Mouse (Mus musculus) thymus, adult 2 months (tissue): ENCODE results near the gene Socs2. TPM values are rescaled to one million over a fixed set of nuclear protein-coding genes. Genes with fewer than 3 reads are reported as not detected.

ENCODE experiments used
- DNase-seq: peaks from one replicate; pipeline ENCODE4 v3.0.0; 2021
- H3K27ac ChIP-seq: fragments of 200-500 bp; 2 replicates; pipeline ENCODE4 v1.5.1; 2012; ENCODE audit warnings: low read length, control low read depth; ENCODE audit not compliant: control insufficient read depth, insufficient read depth
- H3K27me3 ChIP-seq: fragments of 200-500 bp; 2 replicates; pipeline ENCODE4 v1.6.1; 2012; ENCODE audit warnings: mild to moderate bottlenecking, low read length, moderate library complexity, mixed read lengths; ENCODE audit not compliant: control insufficient read depth, insufficient read depth
- H3K36me3 ChIP-seq: fragments of 200-500 bp; 2 replicates; pipeline ENCODE4 v1.6.1; 2012; ENCODE audit warnings: mild to moderate bottlenecking, low read length, moderate library complexity; ENCODE audit not compliant: control insufficient read depth, insufficient read depth
- H3K4me1 ChIP-seq: fragments of 200-500 bp; replicated peaks from 2 replicates; pipeline ENCODE4 v1.6.1; 2012; ENCODE audit warnings: low read length; ENCODE audit not compliant: control insufficient read depth, insufficient read depth
- H3K4me3 ChIP-seq: fragments of 200-500 bp; 2 replicates; pipeline ENCODE4 v1.5.1; 2012; ENCODE audit warnings: mild to moderate bottlenecking, low read length, control low read depth, moderate library complexity; ENCODE audit not compliant: control insufficient read depth, insufficient read depth
- CTCF ChIP-seq: fragments of 200-500 bp; IDR thresholded peaks from 2 replicates; pipeline ENCODE4 v1.5.1; 2012; ENCODE audit warnings: mild to moderate bottlenecking, control low read depth, low read length, moderate library complexity, borderline replicate concordance; ENCODE audit not compliant: control insufficient read depth, poor library complexity, insufficient read depth; ENCODE audit errors: extremely low read depth
- POLR2A ChIP-seq: fragments of 200-500 bp; IDR thresholded peaks from 2 replicates; pipeline ENCODE4 v1.6.1; 2012; ENCODE audit warnings: mild to moderate bottlenecking, low read length, control low read depth, moderate library complexity; ENCODE audit not compliant: control insufficient read depth, poor library complexity, insufficient read depth; ENCODE audit errors: extremely low read depth
- WGBS: fragments of 180-500 bp; shearing (Covaris S2); methylation state at CpG from one replicate; pipeline ENCODE4 v1.1.7; 2018; 5-methylcytosine and 5-hydroxymethylcytosine counted together
- polyA plus RNA-seq: library from polyadenylated mRNA; depleted of rRNA; stranded (reverse); fragments of >200 nt; gene quantifications from 2 replicates; pipeline ENCODE4 v1.2.3, GENCODE M21; 2012

The Socs2 gene
- polyA plus RNA-seq, 1 experiment = 18.4 TPM

- DNase-seq = no peak
- Histone ChIP-seq H3K27ac (no peak overlapping the region), H3K4me3 (no peak overlapping the region), H3K27me3 (no peaks in the 10 kb centered on the region), H3K36me3 (no peaks in the 10 kb centered on the region), H3K4me1 (no peaks in the 10 kb centered on the region)
- TF ChIP-seq CTCF (no peak), POLR2A (no peak)
- WGBS = 94% methylated on average over 8 of the region's 8 CpGs
Observed at GRCm38 (mm10) chr10:95457367-95458049, 40.5 kb upstream of the Socs2 start.

DNA sequence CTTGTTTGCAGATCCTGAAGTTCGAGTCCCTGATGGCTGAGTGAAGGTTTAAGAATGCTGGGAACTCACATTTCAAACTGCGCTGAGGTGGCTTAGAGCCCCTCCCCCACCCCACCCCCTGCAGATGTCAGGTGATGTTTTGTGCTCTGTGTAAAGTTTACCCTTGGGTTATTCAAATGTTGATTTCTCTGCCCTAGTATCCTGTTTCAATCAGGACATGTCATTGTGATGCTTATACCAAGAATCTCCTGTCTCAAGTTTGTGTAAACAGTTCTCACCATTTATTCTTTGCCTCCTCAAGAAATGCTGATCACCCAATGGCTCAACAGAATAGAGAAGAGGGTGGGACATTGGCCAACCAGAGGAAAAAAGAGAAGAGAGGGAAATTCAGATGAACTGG lies 39.1 kb upstream of the Socs2 start:
- Histone ChIP-seq H3K27me3 (no peaks in the 10 kb centered on the region), H3K36me3 (no peaks in the 10 kb centered on the region), H3K4me1 (no peaks in the 10 kb centered on the region), H3K4me3 (no peak overlapping the region), H3K27ac (no peak overlapping the region)
- no peak for DNase-seq
- TF ChIP-seq CTCF = no peak
- TF ChIP-seq POLR2A = no peak
- WGBS = 69% methylated on average over 2 of the region's 2 CpGs

- 81% methylated on average over 5 of the region's 5 CpGs for WGBS
Observed at GRCm38 (mm10) chr10:95453282-95453681, 36.3 kb upstream of the Socs2 start.

DNA sequence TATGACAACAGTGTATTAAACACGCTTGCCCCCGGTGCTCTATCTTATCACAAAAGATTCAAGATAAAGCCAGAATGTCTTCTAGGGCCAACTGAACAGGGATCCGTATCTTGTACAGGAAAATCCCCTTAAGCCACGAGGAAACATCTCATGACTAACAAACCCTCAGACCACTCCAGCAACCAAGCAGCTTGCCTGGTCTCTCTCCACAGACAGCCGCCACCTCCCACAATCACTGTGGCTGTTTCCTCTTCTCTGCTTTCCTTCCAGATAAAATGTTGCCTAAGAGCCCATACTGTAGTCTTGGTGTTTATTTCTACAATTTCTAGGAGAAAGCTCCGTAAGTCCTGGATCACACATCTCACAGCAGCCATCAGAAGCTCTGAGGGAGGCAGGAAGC lies 32.1 kb upstream of the Socs2 start:
- no peaks in the 10 kb centered on the region for H3K36me3 ChIP-seq
- no peak overlapping the region for H3K27ac ChIP-seq
- no peaks in the 10 kb centered on the region for H3K4me1 ChIP-seq
- 79% methylated on average over 6 of the region's 6 CpGs for WGBS
- no peaks in the 10 kb centered on the region for H3K27me3 ChIP-seq
- TF ChIP-seq CTCF (no peak), POLR2A (no peak)
- no peak overlapping the region for H3K4me3 ChIP-seq
- no peak for DNase-seq

More at GRCm38 (mm10) chr10:95453282-95453681, 36.3 kb upstream of the Socs2 start:
- Histone ChIP-seq H3K27me3 (no peaks in the 10 kb centered on the region), H3K27ac (no peak overlapping the region), H3K4me3 (no peak overlapping the region), H3K36me3 (no peaks in the 10 kb centered on the region), H3K4me1 (no peaks in the 10 kb centered on the region)
- DNase-seq = no peak
- TF ChIP-seq POLR2A (no peak), CTCF (no peak)

GRCm38 (mm10) chr10:95447954-95448353 lies 31.0 kb upstream of the Socs2 start:
- 76% methylated on average over 16 of the region's 16 CpGs for WGBS
- H3K36me3 ChIP-seq = no peaks in the 10 kb centered on the region

DNA sequence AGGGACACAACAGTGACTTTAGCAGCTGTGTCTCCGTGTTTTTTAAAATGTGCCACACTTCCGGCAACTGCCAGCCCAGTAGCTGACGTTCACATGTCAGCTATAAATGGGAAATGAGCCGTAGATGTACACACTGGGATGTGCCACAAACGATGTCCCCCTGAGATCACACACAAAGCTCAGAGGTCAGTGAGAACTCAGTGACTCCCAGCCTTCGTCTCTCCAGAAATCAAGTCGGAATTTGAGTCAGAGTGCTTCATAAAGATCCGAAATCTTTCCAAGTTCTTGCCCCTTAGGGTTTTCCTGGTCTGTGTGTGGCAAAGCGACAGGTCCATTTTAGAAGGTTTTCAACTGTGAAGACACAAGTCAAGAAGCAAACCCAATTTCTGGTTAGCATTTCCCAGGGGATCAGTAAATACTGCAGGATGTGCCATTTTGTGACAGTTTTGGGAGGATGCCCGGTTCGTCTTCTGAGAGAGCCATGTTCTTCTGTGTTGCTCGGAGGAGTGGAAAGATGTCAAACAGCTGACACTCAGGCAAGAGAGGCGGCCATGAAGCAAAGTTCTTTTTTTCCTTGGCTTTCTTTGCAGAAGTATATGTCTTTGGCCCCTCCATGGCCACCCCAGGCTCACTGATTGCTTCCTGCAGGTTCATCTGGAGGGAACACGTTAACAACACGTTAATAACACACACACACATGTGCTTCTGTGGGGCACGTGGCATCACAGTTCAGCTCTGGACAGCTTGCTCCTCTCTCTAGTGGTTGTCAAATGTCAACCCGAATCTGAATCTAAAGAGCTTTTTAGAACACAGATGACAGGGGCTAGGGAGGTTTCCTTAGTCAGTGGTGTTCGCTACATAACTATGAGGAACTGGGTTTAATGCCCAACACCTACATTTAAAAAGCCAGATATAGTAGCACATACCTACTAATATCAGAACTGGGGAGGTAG lies 28.4 kb upstream of the Socs2 start:
- H3K36me3 ChIP-seq = no peaks in the 10 kb centered on the region
- DNase-seq = no peak
- no peak overlapping the region for H3K27ac ChIP-seq
- 89% methylated on average over 18 of the region's 18 CpGs for WGBS
- H3K4me1 ChIP-seq = no peaks in the 10 kb centered on the region
- no peaks in the 10 kb centered on the region for H3K27me3 ChIP-seq
- TF ChIP-seq CTCF = no peak
- TF ChIP-seq POLR2A = no peak
- no peak overlapping the region for H3K4me3 ChIP-seq

More at GRCm38 (mm10) chr10:95447954-95448353, 31.0 kb upstream of the Socs2 start:
- H3K4me3 ChIP-seq = no peak overlapping the region
- DNase-seq = no peak
- no peaks in the 10 kb centered on the region for H3K4me1 ChIP-seq
- no peaks in the 10 kb centered on the region for H3K27me3 ChIP-seq
- no peak for TF ChIP-seq POLR2A
- TF ChIP-seq CTCF = no peak
- H3K27ac ChIP-seq = no peak overlapping the region
